17 mouse cellular contexts compared by ENCODE assay signal in genomic region chr8:49035970-49036700, GRCm38 (mm10).
DNase-seq lines count a peak whose midpoint lies in the region; ATAC-seq lines count a peak whose summit lies in the region.
"Had no signal": no experiment of that assay in that cellular context is flagged by ENCODE, and none has a peak within 500 bp of the region (broad histone marks: within the 10 kb centered on the region; RNA-seq: fewer than 3 reads in every experiment).

No protein-coding gene starts in this region.

- 53% methylated on average over 5 of the region's 5 CpGs for WGBS in neural tube, embryonic 11.5 days
- 20% methylated on average over 5 of the region's 5 CpGs for WGBS in neural tube, embryonic 13.5 days
- 19% methylated on average over 5 of the region's 5 CpGs for WGBS in neural tube, embryonic 14.5 days

- DNase-seq in neural tube, embryonic 11.5 days (ENCODE audit: low spot score): no peak
- no peak for DNase-seq in neural tube, embryonic 10.5 days (ENCODE audit: extremely low spot score, low spot score)
- DNase-seq in ovary, adult 18-20 months (ENCODE audit: low spot score): no peak
- DNase-seq: cerebellum, adult 11 months; cerebellum, adult 18-20 months; cerebellum, adult 8-10 months; cerebellum, adult 9-11 months; cerebellum, postnatal 36 days had no signal

- peak; percentile 43; the same call in 1 of the 2 replicates for ATAC-seq in neural tube, embryonic 11.5 days (ENCODE audit: insufficient read depth, low FRiP score, low TSS enrichment)
- ATAC-seq in neural tube, embryonic 13.5 days (ENCODE audit: low read depth): peak; percentile 74
- peak; percentile 54; the same call in 1 of the 2 replicates for ATAC-seq in neural tube, embryonic 14.5 days (ENCODE audit: low read depth)
- ATAC-seq: forebrain, embryonic 14.5 days; forebrain, embryonic 16.5 days had no signal

- no peaks in the 10 kb centered on the region for H3K9me3 ChIP-seq in neural tube, embryonic 11.5 days (ENCODE audit: control insufficient read depth, low read length)
- peaks cover 7% of the 10 kb centered on the region; the same call in 1 of the 2 replicates for H3K9me3 ChIP-seq in neural tube, embryonic 13.5 days
- H3K9me3 ChIP-seq in neural tube, embryonic 14.5 days (ENCODE audit: control insufficient read depth, low read length): no peaks in the 10 kb centered on the region; the same call in 1 of the 2 replicates
- H3K9me3 ChIP-seq: embryonic facial prominence, embryonic 12.5 days; embryonic facial prominence, embryonic 15.5 days; forebrain, embryonic 10.5 days had no signal

- H3K36me3 ChIP-seq in neural tube, embryonic 11.5 days (ENCODE audit: control insufficient read depth, insufficient read depth, low read length): no peaks in the 10 kb centered on the region
- no peaks in the 10 kb centered on the region for H3K36me3 ChIP-seq in neural tube, embryonic 13.5 days
- H3K36me3 ChIP-seq in neural tube, embryonic 14.5 days (ENCODE audit: control insufficient read depth, insufficient read depth, low read length): no peaks in the 10 kb centered on the region
- H3K36me3 ChIP-seq: embryonic facial prominence, embryonic 12.5 days; embryonic facial prominence, embryonic 15.5 days; forebrain, embryonic 10.5 days; forebrain, embryonic 12.5 days had no signal

- no peaks in the 10 kb centered on the region for H3K27me3 ChIP-seq in neural tube, embryonic 11.5 days (ENCODE audit: control insufficient read depth, insufficient read depth, low read length)
- H3K27me3 ChIP-seq in neural tube, embryonic 13.5 days: no peaks in the 10 kb centered on the region
- H3K27me3 ChIP-seq in neural tube, embryonic 14.5 days (ENCODE audit: control insufficient read depth, insufficient read depth, low read length): no peaks in the 10 kb centered on the region
- H3K27me3 ChIP-seq: embryonic facial prominence, embryonic 12.5 days; embryonic facial prominence, embryonic 15.5 days had no signal

- H3K4me3 ChIP-seq in neural tube, embryonic 11.5 days (ENCODE audit: low read depth, low read length): no peak overlapping the region
- no peak overlapping the region for H3K4me3 ChIP-seq in neural tube, embryonic 13.5 days
- H3K4me3 ChIP-seq in neural tube, embryonic 14.5 days (ENCODE audit: low read depth, low read length): no peak overlapping the region
- H3K4me3 ChIP-seq: embryonic facial prominence, embryonic 12.5 days; embryonic facial prominence, embryonic 15.5 days; erythroblast, embryonic 14.5 days; forebrain, embryonic 10.5 days; forebrain, embryonic 12.5 days had no signal

- no peak overlapping the region for H3K27ac ChIP-seq in neural tube, embryonic 11.5 days (ENCODE audit: low read depth, low read length)
- H3K27ac ChIP-seq in neural tube, embryonic 13.5 days (replicated peaks): no peak overlapping the region
- H3K27ac ChIP-seq in neural tube, embryonic 14.5 days (ENCODE audit: low read depth, low read length): no peak overlapping the region
- H3K27ac ChIP-seq: embryonic facial prominence, embryonic 12.5 days; embryonic facial prominence, embryonic 15.5 days; forebrain, embryonic 10.5 days; forebrain, embryonic 12.5 days had no signal

- no peak overlapping the region for H3K4me2 ChIP-seq in neural tube, embryonic 11.5 days (ENCODE audit: low read depth)
- H3K4me2 ChIP-seq in neural tube, embryonic 13.5 days: no peak overlapping the region
- H3K4me2 ChIP-seq in neural tube, embryonic 14.5 days (ENCODE audit: low read depth, low read length): no peak overlapping the region
- H3K4me2 ChIP-seq: embryonic facial prominence, embryonic 12.5 days; embryonic facial prominence, embryonic 15.5 days; forebrain, embryonic 12.5 days had no signal

- H3K4me1 ChIP-seq in neural tube, embryonic 11.5 days (ENCODE audit: control insufficient read depth, insufficient read depth, low read length): no peaks in the 10 kb centered on the region
- 0 out of 2 replicates have a peak, but pooled peaks cover 5% of the 10 kb centered on the region for H3K4me1 ChIP-seq in neural tube, embryonic 13.5 days (replicated peaks)
- H3K4me1 ChIP-seq in neural tube, embryonic 14.5 days (ENCODE audit: control insufficient read depth, insufficient read depth, low read length): peaks cover 5% of the 10 kb centered on the region; the same call in 1 of the 2 replicates
- H3K4me1 ChIP-seq: embryonic facial prominence, embryonic 12.5 days; embryonic facial prominence, embryonic 15.5 days; forebrain, embryonic 12.5 days had no signal

- H3K9ac ChIP-seq in neural tube, embryonic 11.5 days (ENCODE audit: low read length): no peak overlapping the region
- no peak overlapping the region for H3K9ac ChIP-seq in neural tube, embryonic 13.5 days
- H3K9ac ChIP-seq in neural tube, embryonic 14.5 days (replicated peaks; ENCODE audit: low read depth, low read length): no peak overlapping the region
- H3K9ac ChIP-seq: embryonic facial prominence, embryonic 12.5 days; embryonic facial prominence, embryonic 15.5 days; forebrain, embryonic 12.5 days had no signal
